22 mouse cellular contexts compared by ENCODE assay signal in the genomic region with DNA sequence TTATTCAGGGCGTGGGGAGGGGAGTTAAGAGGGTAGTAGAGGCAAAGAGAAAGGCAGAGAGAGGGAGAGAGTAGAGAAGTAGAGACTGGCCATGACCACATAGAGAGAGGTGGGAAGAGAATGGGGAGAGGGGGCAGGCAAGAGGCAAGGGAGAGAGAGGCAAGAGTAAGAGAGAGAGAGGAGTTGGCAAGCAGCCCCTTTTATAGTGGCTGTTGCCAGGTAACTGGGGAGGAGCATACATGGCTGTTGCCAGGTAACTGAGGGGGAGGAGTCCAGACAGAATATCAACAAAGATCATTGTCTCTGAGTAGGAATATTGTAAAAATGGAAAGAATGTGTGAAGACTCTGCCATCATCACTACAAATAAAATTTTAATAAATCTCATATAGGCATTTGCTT.
A peak's percentile ranks its signal among the peaks of the same experiment; 100 is the strongest.
DNase-seq lines count a peak whose midpoint lies in the region; ATAC-seq and TF ChIP-seq lines count a peak whose summit lies in the region.
"Had no signal": no experiment of that assay in that cellular context is flagged by ENCODE, and none has a peak within 500 bp of the region (broad histone marks: within the 10 kb centered on the region; RNA-seq: fewer than 3 reads in every experiment).

No protein-coding gene starts in this region.

- H3K27ac ChIP-seq in forebrain, embryonic 13.5 days: no peak overlapping the region
- no peak overlapping the region for H3K27ac ChIP-seq in forebrain, embryonic 16.5 days (ENCODE audit: low read length)
- H3K27ac ChIP-seq in midbrain, embryonic 11.5 days (ENCODE audit: low read depth, low read length): no peak overlapping the region
- H3K27ac ChIP-seq in midbrain, embryonic 13.5 days: no peak overlapping the region
- no peak overlapping the region for H3K27ac ChIP-seq in midbrain, embryonic 15.5 days
- H3K27ac ChIP-seq: embryonic facial prominence, embryonic 10.5 days; heart, adult 2 months; limb, embryonic 12.5 days; liver, embryonic 12.5 days had no signal

- ATAC-seq in forebrain, embryonic 13.5 days: 0 out of 2 replicates have a peak, but pooled peaks have one; percentile 53
- no peak for ATAC-seq in forebrain, embryonic 16.5 days
- peak; percentile 40; the same call in 1 of the 2 replicates for ATAC-seq in midbrain, embryonic 11.5 days (ENCODE audit: low FRiP score)
- ATAC-seq in midbrain, embryonic 13.5 days: no peak
- peak; percentile 67; the same call in 1 of the 2 replicates for ATAC-seq in midbrain, embryonic 15.5 days (replicated peaks)
- ATAC-seq: liver, embryonic 12.5 days had no signal

- no peaks in the 10 kb centered on the region for H3K9me3 ChIP-seq in forebrain, embryonic 13.5 days (replicated peaks)
- no peaks in the 10 kb centered on the region for H3K9me3 ChIP-seq in forebrain, embryonic 16.5 days (ENCODE audit: control insufficient read depth, low read length)
- H3K9me3 ChIP-seq in midbrain, embryonic 11.5 days (ENCODE audit: control insufficient read depth, low read length): no peaks in the 10 kb centered on the region
- H3K9me3 ChIP-seq in midbrain, embryonic 13.5 days: no peaks in the 10 kb centered on the region
- no peaks in the 10 kb centered on the region for H3K9me3 ChIP-seq in midbrain, embryonic 15.5 days
- H3K9me3 ChIP-seq: embryonic facial prominence, embryonic 10.5 days; limb, embryonic 12.5 days; liver, embryonic 12.5 days had no signal

- no peak for TF ChIP-seq CTCF in brain, embryonic 14.5 days (IDR thresholded peaks at IDR 0.05; ENCODE audit: borderline replicate concordance, extremely low read depth, insufficient read depth, insufficient read length)

- H3K27me3 ChIP-seq in forebrain, embryonic 13.5 days: no peaks in the 10 kb centered on the region
- H3K27me3 ChIP-seq in forebrain, embryonic 16.5 days (replicated peaks; ENCODE audit: control insufficient read depth, insufficient read depth, low read length): no peaks in the 10 kb centered on the region
- no peaks in the 10 kb centered on the region for H3K27me3 ChIP-seq in midbrain, embryonic 11.5 days (ENCODE audit: control insufficient read depth, insufficient read depth, low read length)
- H3K27me3 ChIP-seq in midbrain, embryonic 13.5 days: no peaks in the 10 kb centered on the region
- H3K27me3 ChIP-seq in midbrain, embryonic 15.5 days (replicated peaks): no peaks in the 10 kb centered on the region
- H3K27me3 ChIP-seq: CH12.LX; limb, embryonic 12.5 days; liver, embryonic 12.5 days had no signal

- TF ChIP-seq POLR2A in brain, embryonic 14.5 days (IDR thresholded peaks at IDR 0.05; ENCODE audit: borderline replicate concordance, extremely low read depth, insufficient read depth, insufficient read length, poor library complexity, severe bottlenecking): no peak

- H3K36me3 ChIP-seq in forebrain, embryonic 13.5 days (ENCODE audit: poor library complexity, severe bottlenecking): no peaks in the 10 kb centered on the region
- H3K36me3 ChIP-seq in forebrain, embryonic 16.5 days (ENCODE audit: control insufficient read depth, insufficient read depth): no peaks in the 10 kb centered on the region
- no peaks in the 10 kb centered on the region for H3K36me3 ChIP-seq in midbrain, embryonic 11.5 days (ENCODE audit: control insufficient read depth, insufficient read depth, low read length)
- no peaks in the 10 kb centered on the region for H3K36me3 ChIP-seq in midbrain, embryonic 13.5 days
- no peaks in the 10 kb centered on the region for H3K36me3 ChIP-seq in midbrain, embryonic 15.5 days (replicated peaks)
- H3K36me3 ChIP-seq: embryonic facial prominence, embryonic 10.5 days; limb, embryonic 12.5 days; liver, embryonic 12.5 days had no signal

- no peak overlapping the region for H3K4me2 ChIP-seq in forebrain, embryonic 13.5 days
- H3K4me2 ChIP-seq in forebrain, embryonic 16.5 days (ENCODE audit: low read length): no peak overlapping the region
- H3K4me2 ChIP-seq in midbrain, embryonic 11.5 days: no peak overlapping the region
- no peak overlapping the region for H3K4me2 ChIP-seq in midbrain, embryonic 13.5 days (replicated peaks)
- no peak overlapping the region for H3K4me2 ChIP-seq in midbrain, embryonic 15.5 days
- H3K4me2 ChIP-seq: limb, embryonic 12.5 days; liver, embryonic 12.5 days had no signal

- WGBS in forebrain, embryonic 13.5 days: 67% methylated on average over 1 of the region's 1 CpGs
- 68% methylated on average over 1 of the region's 1 CpGs for WGBS in forebrain, embryonic 16.5 days
- WGBS in midbrain, embryonic 11.5 days: 61% methylated on average over 1 of the region's 1 CpGs
- 52% methylated on average over 1 of the region's 1 CpGs for WGBS in midbrain, embryonic 13.5 days
- WGBS in midbrain, embryonic 15.5 days: 69% methylated on average over 1 of the region's 1 CpGs

- H3K4me3 ChIP-seq in forebrain, embryonic 13.5 days: no peak overlapping the region
- no peak overlapping the region for H3K4me3 ChIP-seq in forebrain, embryonic 16.5 days (replicated peaks; ENCODE audit: low read length)
- H3K4me3 ChIP-seq in midbrain, embryonic 11.5 days (ENCODE audit: low read depth, low read length): no peak overlapping the region
- H3K4me3 ChIP-seq in midbrain, embryonic 13.5 days (replicated peaks): no peak overlapping the region
- no peak overlapping the region for H3K4me3 ChIP-seq in midbrain, embryonic 15.5 days
- H3K4me3 ChIP-seq: embryonic facial prominence, embryonic 10.5 days; heart, adult 2 months; limb, embryonic 12.5 days; liver, embryonic 12.5 days had no signal

- no peaks in the 10 kb centered on the region for H3K4me1 ChIP-seq in forebrain, embryonic 13.5 days
- H3K4me1 ChIP-seq in forebrain, embryonic 16.5 days (replicated peaks; ENCODE audit: control insufficient read depth, insufficient read depth, low read length): no peaks in the 10 kb centered on the region
- H3K4me1 ChIP-seq in midbrain, embryonic 11.5 days (ENCODE audit: control insufficient read depth, insufficient read depth, low read length): no peaks in the 10 kb centered on the region
- 0 out of 2 replicates have a peak, but pooled peaks cover 7% of the 10 kb centered on the region for H3K4me1 ChIP-seq in midbrain, embryonic 13.5 days (replicated peaks)
- no peaks in the 10 kb centered on the region for H3K4me1 ChIP-seq in midbrain, embryonic 15.5 days
- H3K4me1 ChIP-seq: embryonic facial prominence, embryonic 10.5 days; limb, embryonic 12.5 days; liver, embryonic 12.5 days had no signal

- no peak overlapping the region for H3K9ac ChIP-seq in forebrain, embryonic 13.5 days
- no peak overlapping the region for H3K9ac ChIP-seq in forebrain, embryonic 16.5 days (replicated peaks; ENCODE audit: low read depth, low read length)
- H3K9ac ChIP-seq in midbrain, embryonic 11.5 days (ENCODE audit: low read length): no peak overlapping the region
- no peak overlapping the region for H3K9ac ChIP-seq in midbrain, embryonic 13.5 days (replicated peaks)
- no peak overlapping the region for H3K9ac ChIP-seq in midbrain, embryonic 15.5 days
- H3K9ac ChIP-seq: limb, embryonic 12.5 days; liver, embryonic 12.5 days had no signal

- no peak for DNase-seq in midbrain, embryonic 11.5 days (ENCODE audit: low spot score, missing footprints)
- peak; percentile 53 for DNase-seq in brain, embryonic 14.5 days (ENCODE audit: low read depth)
- DNase-seq in kidney, postnatal 36 days: no peak
- DNase-seq: adrenal gland, postnatal 25 days; cerebellum, adult 11-12 months; gastrocnemius, postnatal 25 days; heart, adult 2 months; heart, postnatal 36 days; kidney, adult 9 months; lung, adult 2 months; lung, postnatal 4 days; spleen, adult 18-20 months; thymus, adult 18-20 months; thymus, postnatal 4 days had no signal

Comparison
In these comparisons a context has a peak if more than half of its experiments do, and no peak if none do; other contexts are left out.
1. ATAC-seq: peak in forebrain, embryonic 13.5 days (single experiment), midbrain, embryonic 11.5 days (single experiment) and midbrain, embryonic 15.5 days (single experiment); none in forebrain, embryonic 16.5 days (single experiment) and midbrain, embryonic 13.5 days (single experiment).